Mouse (Mus musculus): Measurements from ENCODE around the gene Hsp90ab1.

DNA sequence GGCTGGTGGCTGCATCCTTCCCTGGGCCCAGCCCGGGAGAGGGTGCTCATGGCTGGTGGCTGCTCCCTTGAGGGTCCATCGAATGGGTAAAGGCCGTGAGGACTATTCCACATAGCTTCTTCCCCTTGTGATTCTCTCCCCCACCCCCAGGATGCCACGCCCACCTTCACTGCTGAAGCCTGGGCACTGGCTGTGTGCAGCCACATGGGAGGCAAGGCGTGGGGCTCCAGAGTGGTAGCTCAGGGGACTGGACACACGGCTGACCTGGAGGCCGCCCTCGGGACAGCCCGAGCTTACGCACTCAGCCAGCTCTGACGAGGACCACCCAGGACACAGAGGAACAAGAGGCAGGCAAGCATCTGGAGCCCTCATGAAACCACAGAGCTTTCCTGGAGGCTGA is 52.9 kb downstream of the Hsp90ab1 start:
- TF ChIP-seq CTCF (IDR thresholded peaks at IDR 0.05) = no peak
- no peak for TF ChIP-seq POLR2A (IDR thresholded peaks at IDR 0.05; ENCODE audit: insufficient read depth, low read depth, low read length)
